In the genomic region with DNA sequence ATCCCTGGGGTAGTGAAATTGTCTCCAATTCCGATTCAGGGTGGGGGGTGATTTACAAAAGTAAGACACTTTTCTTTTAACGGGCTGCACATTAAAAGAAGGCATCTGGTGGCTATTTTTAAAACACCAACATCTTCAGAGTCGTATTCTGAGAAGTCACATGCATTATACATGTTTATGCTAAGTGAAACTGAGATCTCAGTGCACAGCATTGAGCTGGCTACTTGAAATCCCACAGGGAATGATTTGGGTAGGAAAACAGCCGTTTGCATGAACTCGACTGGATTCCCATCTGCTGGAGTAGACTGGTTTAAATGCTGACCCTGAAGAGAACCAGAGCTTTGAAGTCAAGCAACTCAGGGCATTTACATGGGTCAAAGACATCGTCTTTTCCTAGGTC, we compare ENCODE assay signal across 27 mouse cellular contexts.
DNase-seq lines count a peak whose midpoint lies in the region; ATAC-seq lines count a peak whose summit lies in the region.
"Had no signal": no experiment of that assay in that cellular context is flagged by ENCODE, and none has a peak within 500 bp of the region (broad histone marks: within the 10 kb centered on the region; RNA-seq: fewer than 3 reads in every experiment).

No protein-coding gene starts in this region.

- H3K4me1 ChIP-seq in heart, embryonic 12.5 days (replicated peaks) = no peaks in the 10 kb centered on the region
- peaks cover 9% of the 10 kb centered on the region; the same call in 1 of the 2 replicates for H3K4me1 ChIP-seq in midbrain, embryonic 14.5 days (ENCODE audit: control insufficient read depth, insufficient read depth, low read length)
- 0 out of 2 replicates have a peak, but pooled peaks cover 4% of the 10 kb centered on the region for H3K4me1 ChIP-seq in midbrain, embryonic 11.5 days (ENCODE audit: control insufficient read depth, insufficient read depth, low read length)
- H3K4me1 ChIP-seq: heart, embryonic 15.5 days; liver, embryonic 15.5 days had no signal

- WGBS in heart, embryonic 12.5 days = 53% methylated on average over 6 of the region's 6 CpGs
- WGBS in midbrain, embryonic 14.5 days = 24% methylated on average over 6 of the region's 6 CpGs
- 50% methylated on average over 6 of the region's 6 CpGs for WGBS in midbrain, embryonic 11.5 days

- no peaks in the 10 kb centered on the region for H3K9me3 ChIP-seq in heart, embryonic 12.5 days (replicated peaks)
- no peaks in the 10 kb centered on the region for H3K9me3 ChIP-seq in midbrain, embryonic 14.5 days (ENCODE audit: control insufficient read depth, low read length)
- no peaks in the 10 kb centered on the region for H3K9me3 ChIP-seq in midbrain, embryonic 11.5 days (ENCODE audit: control insufficient read depth, low read length)
- H3K9me3 ChIP-seq: heart, embryonic 15.5 days; hindbrain, embryonic 15.5 days; limb, embryonic 10.5 days; liver, embryonic 15.5 days; midbrain, embryonic 10.5 days; neural tube, embryonic 12.5 days had no signal

- no peaks in the 10 kb centered on the region for H3K36me3 ChIP-seq in heart, embryonic 12.5 days
- H3K36me3 ChIP-seq in midbrain, embryonic 14.5 days (ENCODE audit: control insufficient read depth, insufficient read depth, low read length) = no peaks in the 10 kb centered on the region
- no peaks in the 10 kb centered on the region for H3K36me3 ChIP-seq in midbrain, embryonic 11.5 days (ENCODE audit: control insufficient read depth, insufficient read depth, low read length)
- H3K36me3 ChIP-seq: heart, embryonic 15.5 days; hindbrain, embryonic 15.5 days; limb, embryonic 10.5 days; liver, embryonic 15.5 days; midbrain, embryonic 10.5 days; neural tube, embryonic 12.5 days had no signal

- H3K27me3 ChIP-seq in heart, embryonic 12.5 days (replicated peaks) = no peaks in the 10 kb centered on the region
- H3K27me3 ChIP-seq in midbrain, embryonic 14.5 days (ENCODE audit: control insufficient read depth, insufficient read depth, low read length) = no peaks in the 10 kb centered on the region
- H3K27me3 ChIP-seq in midbrain, embryonic 11.5 days (ENCODE audit: control insufficient read depth, insufficient read depth, low read length) = no peaks in the 10 kb centered on the region
- H3K27me3 ChIP-seq: heart, embryonic 15.5 days; liver, embryonic 15.5 days; neural tube, embryonic 12.5 days had no signal

- no peak overlapping the region for H3K27ac ChIP-seq in heart, embryonic 12.5 days (ENCODE audit: poor library complexity, severe bottlenecking)
- H3K27ac ChIP-seq in midbrain, embryonic 14.5 days (replicated peaks; ENCODE audit: low read depth, low read length) = no peak overlapping the region
- H3K27ac ChIP-seq in midbrain, embryonic 11.5 days (ENCODE audit: low read depth, low read length) = no peak overlapping the region
- H3K27ac ChIP-seq: heart, embryonic 15.5 days; hindbrain, embryonic 15.5 days; limb, embryonic 10.5 days; liver, embryonic 15.5 days; macrophage; midbrain, embryonic 10.5 days; neural tube, embryonic 12.5 days had no signal

- no peak overlapping the region for H3K9ac ChIP-seq in heart, embryonic 12.5 days
- H3K9ac ChIP-seq in midbrain, embryonic 14.5 days (replicated peaks; ENCODE audit: low read length) = no peak overlapping the region; the same call in 1 of the 2 replicates
- no peak overlapping the region for H3K9ac ChIP-seq in midbrain, embryonic 11.5 days (ENCODE audit: low read length)
- H3K9ac ChIP-seq: heart, embryonic 15.5 days; hindbrain, embryonic 15.5 days; liver, embryonic 15.5 days; neural tube, embryonic 12.5 days had no signal

- no peak for ATAC-seq in heart, embryonic 12.5 days (ENCODE audit: insufficient number of reproducible peaks, low FRiP score)
- ATAC-seq in midbrain, embryonic 14.5 days (ENCODE audit: low FRiP score, low TSS enrichment) = no peak; the same call in 1 of the 2 replicates
- ATAC-seq in midbrain, embryonic 11.5 days (ENCODE audit: low FRiP score) = no peak
- ATAC-seq: lung, postnatal 0 days had no signal

- H3K4me2 ChIP-seq in heart, embryonic 12.5 days = no peak overlapping the region
- H3K4me2 ChIP-seq in midbrain, embryonic 14.5 days (ENCODE audit: low read length) = no peak overlapping the region
- no peak overlapping the region for H3K4me2 ChIP-seq in midbrain, embryonic 11.5 days
- H3K4me2 ChIP-seq: heart, embryonic 15.5 days; hindbrain, embryonic 15.5 days; liver, embryonic 15.5 days; neural tube, embryonic 12.5 days had no signal

- DNase-seq in embryo, embryonic 10 days (ENCODE audit: low spot score) = peak; percentile 24
- no peak for DNase-seq in embryo, embryonic 9.5 days (ENCODE audit: extremely low spot score)
- DNase-seq in heart, adult 9 months (ENCODE audit: low spot score in 2 of 2) = peak; percentile 5 to 6
- peak; percentile 50 for DNase-seq in midbrain, embryonic 14.5 days
- no peak for DNase-seq in midbrain, embryonic 11.5 days (ENCODE audit: low spot score, missing footprints)
- peak; percentile 42 for DNase-seq in telencephalon, adult 2 months (ENCODE audit: low read depth, low spot score)
- no peak for DNase-seq in kidney, postnatal 36 days
- DNase-seq: adrenal gland, postnatal 14 days; cerebellum, adult 9-11 months; gastrocnemius, postnatal 14 days; heart, adult 11 months; heart, postnatal 36 days; kidney, adult 9 months; kidney, postnatal 4 days; liver; retina, postnatal 1 day; right cerebral cortex, postnatal 25 days; spleen, adult 18-20 months had no signal

- no peak overlapping the region for H3K4me3 ChIP-seq in heart, embryonic 12.5 days
- H3K4me3 ChIP-seq in midbrain, embryonic 14.5 days (replicated peaks; ENCODE audit: low read depth, low read length) = no peak overlapping the region
- no peak overlapping the region for H3K4me3 ChIP-seq in midbrain, embryonic 11.5 days (ENCODE audit: low read depth, low read length)
- H3K4me3 ChIP-seq: heart, embryonic 15.5 days; hindbrain, embryonic 15.5 days; limb, embryonic 10.5 days; liver, embryonic 15.5 days; midbrain, embryonic 10.5 days; neural tube, embryonic 12.5 days had no signal

Comparison
In these comparisons a context has a peak if more than half of its experiments do, and no peak if none do; other contexts are left out.
1. DNase-seq: peak in embryo, embryonic 10 days (single experiment), heart, adult 9 months (2 of 2), midbrain, embryonic 14.5 days (single experiment) and telencephalon, adult 2 months (single experiment); none in embryo, embryonic 9.5 days (single experiment), midbrain, embryonic 11.5 days (single experiment) and kidney, postnatal 36 days (0 of 2).